Mouse (Mus musculus) ES-E14 (cell line): ENCODE data around the gene Mars2.

Experiments used
- HCFC1 ChIP-seq: IDR thresholded peaks from 2 replicates; pipeline ENCODE4 v1.6.1; 2012; ENCODE audit warnings: low read length, inconsistent platforms, borderline replicate concordance; ENCODE audit not compliant: insufficient read depth
- ZNF384 ChIP-seq: IDR thresholded peaks from 2 replicates; pipeline ENCODE4 v1.6.1; 2012; ENCODE audit warnings: low read depth, low read length, inconsistent platforms

GRCm38 (mm10) chr1:55264385-55264784 lies 27.4 kb downstream of the Mars2 start:
- TF ChIP-seq ZNF384 = no peak
- TF ChIP-seq HCFC1 = no peak
